Mouse (Mus musculus): ENCODE results near the gene Dclk1. TPM values are rescaled to one million over a fixed set of nuclear protein-coding genes. Genes with fewer than 3 reads are reported as not detected.
A peak's percentile ranks its signal among the peaks of the same experiment; 100 is the strongest.

The Dclk1 gene
- total and polyA plus RNA-seq, 2 experiments from 2014 or later: 213 to 214 TPM

GRCm38 (mm10) chr3:55473146-55473545, 231.0 kb downstream of the Dclk1 start:
- DNase-seq (ENCODE audit: low spot score) (no peak), ATAC-seq (no peak)
- no peak overlapping the region for H3K9ac ChIP-seq (replicated peaks; ENCODE audit: low read length)
- H3K4me1 ChIP-seq (ENCODE audit: insufficient read depth, low read length): no peaks in the 10 kb centered on the region
- 74% methylated on average over 6 of the region's 6 CpGs for WGBS
- no peaks in the 10 kb centered on the region for H3K9me3 ChIP-seq (ENCODE audit: low read length)
- no peaks in the 10 kb centered on the region for H3K36me3 ChIP-seq (ENCODE audit: insufficient read depth, low read length)
- no peak overlapping the region for H3K4me3 ChIP-seq (ENCODE audit: low read length)
- TF ChIP-seq CTCF (IDR thresholded peaks at IDR 0.05; ENCODE audit: low read depth): no peak
- H3K27ac ChIP-seq: no peak overlapping the region
- no peak overlapping the region for H3K4me2 ChIP-seq (ENCODE audit: low read depth, low read length)
- H3K27me3 ChIP-seq (ENCODE audit: insufficient read depth, low read length): no peaks in the 10 kb centered on the region

DNA sequence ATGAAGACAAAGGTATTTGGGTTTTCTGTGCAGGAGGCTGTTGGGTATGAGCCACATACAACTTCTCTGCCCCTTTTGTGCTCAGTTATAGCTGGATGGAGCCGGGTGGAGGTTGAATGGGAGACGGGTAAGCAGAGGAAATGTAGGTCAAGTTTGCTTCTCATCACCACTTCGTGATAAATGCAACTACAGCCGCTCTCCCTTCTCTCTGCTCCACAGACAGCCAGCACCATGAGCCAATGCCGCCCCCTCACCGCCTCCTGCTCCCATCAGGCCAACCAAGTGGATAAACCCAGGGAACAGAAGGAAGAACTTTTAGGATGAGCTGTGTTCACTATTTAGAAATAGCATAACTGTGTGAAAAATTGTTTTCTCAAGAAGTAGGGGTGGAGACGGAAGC, 234.5 kb downstream of the Dclk1 start:
- Histone ChIP-seq H3K36me3 (ENCODE audit: insufficient read depth, low read length) (peaks cover 4% of the 10 kb centered on the region; the same call in 1 of the 2 replicates), H3K4me3 (ENCODE audit: low read length) (no peak overlapping the region), H3K9me3 (ENCODE audit: low read length) (no peaks in the 10 kb centered on the region), H3K27ac (no peak overlapping the region), H3K27me3 (ENCODE audit: insufficient read depth, low read length) (no peaks in the 10 kb centered on the region), H3K4me1 (ENCODE audit: insufficient read depth, low read length) (no peaks in the 10 kb centered on the region), H3K9ac (replicated peaks; ENCODE audit: low read length) (no peak overlapping the region), H3K4me2 (ENCODE audit: low read depth, low read length) (no peak overlapping the region)
- DNase-seq (ENCODE audit: low spot score) (no peak), ATAC-seq (no peak)
- 84% methylated on average over 7 of the region's 7 CpGs for WGBS
- no peak for TF ChIP-seq CTCF (IDR thresholded peaks at IDR 0.05; ENCODE audit: low read depth)

- H3K9me3 ChIP-seq (ENCODE audit: low read length): no peaks in the 10 kb centered on the region
- no peak overlapping the region for H3K4me2 ChIP-seq (ENCODE audit: low read depth, low read length)
- no peak for DNase-seq (ENCODE audit: low spot score)
- H3K4me3 ChIP-seq (ENCODE audit: low read length): no peak overlapping the region
- ATAC-seq: no peak
- no peak for TF ChIP-seq CTCF (IDR thresholded peaks at IDR 0.05; ENCODE audit: low read depth)
- H3K9ac ChIP-seq (replicated peaks; ENCODE audit: low read length): no peak overlapping the region
- WGBS: 90% methylated on average over 4 of the region's 4 CpGs
- no peak overlapping the region for H3K27ac ChIP-seq
- H3K36me3 ChIP-seq (ENCODE audit: insufficient read depth, low read length): peaks cover 4% of the 10 kb centered on the region; the same call in 1 of the 2 replicates
- no peaks in the 10 kb centered on the region for H3K27me3 ChIP-seq (ENCODE audit: insufficient read depth, low read length)
- no peaks in the 10 kb centered on the region for H3K4me1 ChIP-seq (ENCODE audit: insufficient read depth, low read length)
Measured at GRCm38 (mm10) chr3:55479306-55479705, 237.1 kb downstream of the Dclk1 start.

DNA sequence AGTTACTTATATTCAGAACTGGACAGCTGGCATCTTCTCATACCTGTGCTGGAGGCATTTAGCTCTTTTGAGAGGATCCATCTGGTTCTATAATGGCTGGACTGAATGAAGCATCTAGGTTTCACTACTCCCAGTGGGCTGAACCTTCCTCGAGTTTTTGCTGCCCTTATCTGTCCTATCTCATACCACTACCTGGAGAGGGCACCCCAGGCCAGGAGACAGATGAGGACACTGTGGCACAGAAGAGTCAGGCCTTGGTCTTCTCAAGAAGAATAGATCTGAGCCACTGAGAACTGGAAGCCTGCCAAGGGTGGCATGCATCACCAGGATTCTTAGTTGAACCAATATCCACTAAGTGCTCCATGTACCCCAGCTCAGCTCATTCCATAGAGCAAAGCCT, 239.0 kb downstream of the Dclk1 start:
- Histone ChIP-seq H3K9ac (replicated peaks; ENCODE audit: low read length) (no peak overlapping the region), H3K27ac (no peak overlapping the region), H3K4me2 (ENCODE audit: low read depth, low read length) (no peak overlapping the region), H3K27me3 (ENCODE audit: insufficient read depth, low read length) (no peaks in the 10 kb centered on the region), H3K4me1 (ENCODE audit: insufficient read depth, low read length) (no peaks in the 10 kb centered on the region), H3K9me3 (ENCODE audit: low read length) (no peaks in the 10 kb centered on the region), H3K36me3 (ENCODE audit: insufficient read depth, low read length) (peaks cover 4% of the 10 kb centered on the region; the same call in 1 of the 2 replicates), H3K4me3 (ENCODE audit: low read length) (no peak overlapping the region)
- WGBS: 80% methylated on average over 1 of the region's 1 CpGs
- no peak for TF ChIP-seq CTCF (IDR thresholded peaks at IDR 0.05; ENCODE audit: low read depth)
- ATAC-seq (peak; percentile 36; the same call in 1 of the 2 replicates), DNase-seq (ENCODE audit: low spot score) (no peak)

DNA sequence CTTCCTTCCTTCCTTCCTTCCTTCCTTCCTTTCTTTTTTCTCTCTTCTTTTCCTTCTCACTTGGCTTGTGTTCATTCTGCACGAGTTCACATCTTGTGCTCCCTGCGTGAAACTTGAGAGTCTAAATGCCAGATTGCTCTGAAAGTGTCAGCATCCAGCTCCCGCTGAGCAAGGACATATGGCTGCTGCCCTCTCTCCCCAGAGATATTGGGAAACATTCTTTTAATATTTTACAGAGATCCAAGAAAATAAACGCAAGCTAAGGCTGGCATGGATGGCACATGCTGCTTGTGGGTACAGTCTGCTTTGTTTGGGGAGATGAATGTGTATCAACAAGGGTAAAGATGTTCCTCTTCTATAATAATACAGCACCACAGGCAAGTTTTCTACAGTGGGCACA, 241.2 kb downstream of the Dclk1 start:
- DNase-seq (ENCODE audit: low spot score) (peak; percentile 56), ATAC-seq (no peak)
- no peak overlapping the region for H3K4me3 ChIP-seq (ENCODE audit: low read length)
- H3K9ac ChIP-seq (replicated peaks; ENCODE audit: low read length): no peak overlapping the region
- WGBS: 41% methylated on average over 4 of the region's 4 CpGs
- TF ChIP-seq CTCF (IDR thresholded peaks at IDR 0.05; ENCODE audit: low read depth): no peak
- no peaks in the 10 kb centered on the region for H3K4me1 ChIP-seq (ENCODE audit: insufficient read depth, low read length)
- H3K27ac ChIP-seq: no peak overlapping the region
- peaks cover 4% of the 10 kb centered on the region; the same call in 1 of the 2 replicates for H3K36me3 ChIP-seq (ENCODE audit: insufficient read depth, low read length)
- H3K27me3 ChIP-seq (ENCODE audit: insufficient read depth, low read length): no peaks in the 10 kb centered on the region
- H3K4me2 ChIP-seq (ENCODE audit: low read depth, low read length): no peak overlapping the region
- H3K9me3 ChIP-seq (ENCODE audit: low read length): no peaks in the 10 kb centered on the region

GRCm38 (mm10) chr3:55489231-55489990, 247.2 kb downstream of the Dclk1 start:
- Histone ChIP-seq H3K27ac (no peak overlapping the region), H3K27me3 (ENCODE audit: insufficient read depth, low read length) (no peaks in the 10 kb centered on the region), H3K9me3 (ENCODE audit: low read length) (no peaks in the 10 kb centered on the region), H3K36me3 (ENCODE audit: insufficient read depth, low read length) (peaks cover 18% of the 10 kb centered on the region; the same call in 1 of the 2 replicates), H3K4me3 (ENCODE audit: low read length) (no peak overlapping the region), H3K9ac (replicated peaks; ENCODE audit: low read length) (no peak overlapping the region), H3K4me2 (ENCODE audit: low read depth, low read length) (no peak overlapping the region), H3K4me1 (ENCODE audit: insufficient read depth, low read length) (no peaks in the 10 kb centered on the region)
- DNase-seq (ENCODE audit: low spot score) (peak; percentile 7), ATAC-seq (peak; percentile 40; the same call in 1 of the 2 replicates)
- WGBS: 60% methylated on average over 12 of the region's 12 CpGs
- TF ChIP-seq CTCF (IDR thresholded peaks at IDR 0.05; ENCODE audit: low read depth): no peak

GRCm38 (mm10) chr3:55492021-55492420, 249.9 kb downstream of the Dclk1 start:
- WGBS: 52% methylated on average over 6 of the region's 6 CpGs
- Histone ChIP-seq H3K4me1 (ENCODE audit: insufficient read depth, low read length) (no peaks in the 10 kb centered on the region), H3K9ac (replicated peaks; ENCODE audit: low read length) (no peak overlapping the region), H3K9me3 (ENCODE audit: low read length) (no peaks in the 10 kb centered on the region), H3K27ac (no peak overlapping the region), H3K4me3 (ENCODE audit: low read length) (no peak overlapping the region), H3K27me3 (ENCODE audit: insufficient read depth, low read length) (no peaks in the 10 kb centered on the region), H3K4me2 (ENCODE audit: low read depth, low read length) (no peak overlapping the region), H3K36me3 (ENCODE audit: insufficient read depth, low read length) (peaks cover 18% of the 10 kb centered on the region; the same call in 1 of the 2 replicates)
- ATAC-seq: no peak
- no peak for DNase-seq (ENCODE audit: low spot score)
- TF ChIP-seq CTCF (IDR thresholded peaks at IDR 0.05; ENCODE audit: low read depth): no peak

Measured in hindbrain, postnatal 0 days (tissue).